Mouse (Mus musculus): Measurements from ENCODE around the gene Gbgt1.
"Not testable (repeated sequence)": the region's sequence is repeated elsewhere in the genome, so short reads cannot be mapped to it uniquely, and the experiment has no call there.

Gene Gbgt1

DNA sequence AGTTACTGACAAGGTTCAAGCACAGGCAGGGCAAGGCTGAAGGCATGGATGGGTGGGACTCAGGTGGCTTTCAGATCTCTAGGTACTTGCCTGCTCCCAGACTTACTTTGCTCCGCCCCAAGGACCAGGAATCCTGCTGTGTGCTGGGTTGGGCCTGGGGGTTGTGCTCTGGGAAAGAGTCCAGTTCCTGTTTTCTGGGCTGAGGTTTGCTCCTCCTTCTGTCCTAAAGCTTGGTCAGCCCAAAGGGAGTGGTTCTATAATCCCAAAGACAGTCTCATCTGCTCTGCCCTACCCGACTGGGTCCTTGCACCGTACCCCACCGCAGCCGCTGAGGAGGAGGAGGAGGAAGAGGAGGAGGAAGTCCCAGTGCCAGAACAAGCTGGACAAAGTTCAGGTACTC, at the start of gene Gbgt1:
Gene Gbgt1 (plus strand): TSS at position 221 of the 400 bp plus-strand sequence.
- DNase-seq, result no peak

DNA sequence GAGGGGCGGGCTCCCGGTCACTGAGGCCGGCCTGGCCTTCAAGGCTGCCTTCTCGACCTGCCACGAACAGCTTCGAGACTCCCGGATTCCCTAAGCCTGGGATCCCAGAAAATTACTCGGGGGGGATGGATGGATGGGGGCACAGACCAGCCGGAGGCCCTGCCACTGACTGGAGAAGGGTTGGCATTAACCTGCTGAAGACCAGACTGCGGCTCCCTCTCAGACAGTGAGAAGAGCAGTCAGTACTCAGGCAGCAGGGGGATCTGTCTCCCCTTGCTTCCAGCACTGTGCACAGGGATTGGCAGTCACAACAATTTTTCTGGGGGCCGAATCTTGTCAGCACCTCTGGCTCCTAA, 49.4 kb upstream of the Gbgt1 start:
- peak in 1 of 2 experiments; percentile 25 for DNase-seq

DNA sequence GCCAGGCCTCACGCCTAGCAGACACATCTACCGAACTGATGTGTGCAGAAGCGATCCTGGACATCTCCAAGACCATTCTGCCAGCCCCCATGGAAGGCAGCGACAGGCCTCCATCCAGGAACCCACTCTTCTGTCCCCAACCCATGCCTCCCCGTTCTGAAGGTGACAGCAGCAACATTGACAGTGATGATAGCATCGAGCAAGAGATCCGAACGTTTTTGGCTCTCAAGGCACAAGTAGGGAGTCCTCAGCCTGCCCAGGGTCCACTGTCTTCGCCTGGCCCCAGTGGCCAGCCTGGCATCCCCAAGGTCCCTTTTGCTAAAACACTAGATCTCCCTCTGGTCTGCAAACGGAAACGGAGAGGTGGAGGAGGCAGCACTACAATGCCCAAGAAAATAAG, 45.0 kb upstream of the Gbgt1 start:
- DNase-seq, result no peak

DNA sequence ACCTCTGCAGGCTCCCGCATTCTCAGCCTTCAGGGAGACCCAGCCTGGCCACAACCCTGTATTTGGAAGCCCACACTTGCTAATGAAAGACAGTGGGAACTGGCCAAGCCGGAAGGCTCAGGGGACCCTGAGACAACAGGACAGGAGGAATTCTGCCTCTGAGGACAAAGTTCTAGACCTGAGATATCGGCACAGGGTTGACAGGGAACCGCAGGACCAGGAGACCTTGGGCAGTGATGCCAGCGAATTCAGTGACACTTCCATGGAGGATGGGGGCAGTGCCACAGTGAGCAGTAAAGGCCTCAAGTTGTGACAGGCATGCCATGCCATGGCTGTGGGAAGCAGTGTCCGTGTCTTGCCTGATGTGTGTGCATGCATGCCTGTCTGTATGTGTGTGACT, 43.2 kb upstream of the Gbgt1 start:
- DNase-seq, result no peak

DNA sequence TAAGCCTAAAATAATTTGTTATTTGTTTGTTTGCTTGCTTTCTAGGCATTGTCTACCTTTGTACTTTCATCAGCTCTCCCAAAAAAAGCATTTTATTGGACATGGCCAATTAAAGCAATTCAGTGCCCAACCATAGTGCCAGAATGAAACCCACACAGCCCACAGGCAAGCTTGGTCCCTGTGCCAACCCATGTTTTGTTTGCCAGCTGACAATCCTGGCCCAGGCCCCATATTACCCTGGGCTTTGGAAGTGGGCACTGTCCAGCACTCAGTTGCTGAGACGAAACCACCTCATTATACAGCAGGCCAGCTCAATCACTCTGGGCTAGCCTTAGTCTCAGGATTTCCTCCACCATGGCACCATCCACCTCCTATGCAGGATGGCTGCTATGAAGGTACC, 40.1 kb upstream of the Gbgt1 start:
- DNase-seq, result no peak

DNA sequence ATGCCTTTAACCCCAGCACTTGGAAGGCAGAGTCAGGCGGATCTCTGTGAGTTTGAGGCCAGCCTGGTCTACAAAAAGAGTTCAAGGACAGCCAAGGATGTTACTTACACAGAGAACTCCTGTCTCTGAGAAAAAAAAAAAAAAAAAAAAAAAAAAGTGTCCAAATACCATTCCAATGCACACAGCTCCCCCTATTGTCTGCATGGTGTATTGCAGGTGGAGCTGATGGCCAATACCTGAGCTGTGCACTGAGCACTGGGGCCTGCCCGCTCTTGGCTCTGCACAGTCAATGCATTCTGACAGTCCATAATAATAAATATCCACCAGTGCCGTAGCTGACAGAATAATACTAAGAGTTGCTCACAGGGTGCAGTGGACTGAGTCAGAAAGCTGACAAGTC, 32.8 kb upstream of the Gbgt1 start:
- peak; percentile 74 to 78 for DNase-seq

DNA sequence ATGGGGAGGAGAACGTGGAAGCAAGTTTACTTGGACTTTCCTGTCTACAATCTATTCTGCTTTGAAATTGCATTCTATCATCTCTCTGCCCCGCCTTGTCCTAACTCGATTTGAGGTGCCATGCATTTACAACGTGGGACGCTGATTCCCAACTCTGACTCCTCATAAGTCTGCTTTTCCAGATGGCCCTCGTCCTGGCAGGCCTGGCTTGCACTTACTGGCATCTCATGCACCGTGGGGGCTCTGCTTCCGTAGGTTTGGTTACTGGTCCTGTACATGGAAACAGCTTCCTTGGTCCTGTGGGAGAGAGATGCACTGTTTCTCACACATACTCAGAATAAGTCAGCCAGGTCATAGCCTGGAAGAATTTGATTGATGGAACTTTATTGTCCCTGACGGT, 31.8 kb upstream of the Gbgt1 start:
- DNase-seq, result no peak

DNA sequence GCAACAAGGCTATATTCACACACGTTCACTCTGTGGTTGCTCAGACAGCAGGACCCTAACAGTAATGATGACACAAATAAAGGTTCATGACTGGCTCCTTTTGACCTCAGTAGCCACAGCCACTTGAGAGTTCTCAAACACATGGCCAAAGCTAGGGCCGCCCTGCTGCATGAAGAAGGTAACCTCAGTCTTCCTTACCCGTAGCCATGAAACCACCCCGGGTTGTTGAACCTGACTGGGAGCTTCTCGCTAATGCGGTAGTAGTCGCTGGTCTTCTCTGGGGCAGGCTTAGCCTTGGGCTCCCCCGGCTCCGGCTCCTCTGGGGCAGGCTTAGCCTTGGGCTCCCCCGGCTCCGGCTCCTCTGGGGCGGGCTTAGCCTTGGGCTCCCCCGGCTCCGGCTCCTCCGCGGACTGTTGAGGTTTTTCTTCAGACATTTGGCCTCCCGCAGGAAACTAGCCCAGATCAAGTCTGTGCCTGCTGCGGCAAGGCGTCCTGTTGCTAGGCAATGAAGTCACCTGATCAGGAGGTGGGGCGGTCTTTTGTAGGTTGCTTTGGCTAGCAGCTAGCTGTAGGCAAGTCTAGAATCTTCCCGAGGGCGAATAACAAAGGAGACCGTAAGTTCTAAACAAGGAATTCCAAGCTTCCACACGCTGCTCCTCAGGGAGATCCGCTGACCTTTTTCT, 30.7 kb upstream of the Gbgt1 start, which contains the start of gene 1700007K13Rik:
Gene 1700007K13Rik (minus strand): TSS at position 497 of the 683 bp plus-strand sequence.
- peak; percentile 79 to 91 for DNase-seq

DNA sequence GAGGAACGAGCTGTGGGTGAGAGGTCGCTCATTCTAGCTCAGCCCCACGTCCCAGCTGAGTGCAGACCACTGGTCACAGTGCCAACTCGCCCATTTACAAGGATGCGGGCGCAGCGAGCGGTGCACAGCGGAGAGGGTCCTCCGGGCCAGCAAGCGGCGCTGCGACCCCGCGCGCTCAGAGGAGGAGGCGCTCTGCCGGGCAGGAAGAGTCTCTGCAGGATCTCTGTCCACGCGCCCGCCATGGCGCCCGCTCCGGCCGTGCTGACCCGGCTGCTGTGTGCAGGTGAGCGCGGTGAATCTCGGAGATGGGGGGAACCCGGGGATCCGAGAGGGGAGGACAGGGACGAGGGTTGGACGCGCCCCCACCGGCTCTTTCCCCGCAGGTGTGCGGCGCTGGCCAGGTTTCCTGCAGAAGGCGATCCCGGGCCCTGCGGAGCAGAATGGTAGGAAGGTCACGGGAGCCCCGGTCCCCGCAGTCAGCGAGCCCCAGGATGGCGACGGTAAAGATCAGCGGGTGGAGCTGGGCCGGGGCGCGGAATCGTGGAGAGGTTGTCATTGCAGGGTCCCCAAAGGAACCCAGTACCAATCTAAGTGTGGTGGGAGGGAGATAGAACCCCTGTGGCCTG, 28.7 kb upstream of the Gbgt1 start, which contains the start of gene Mrps2:
Gene Mrps2 (plus strand): TSS at position 207 of the 626 bp plus-strand sequence.
- peak; percentile 87 to 92 for DNase-seq

DNA sequence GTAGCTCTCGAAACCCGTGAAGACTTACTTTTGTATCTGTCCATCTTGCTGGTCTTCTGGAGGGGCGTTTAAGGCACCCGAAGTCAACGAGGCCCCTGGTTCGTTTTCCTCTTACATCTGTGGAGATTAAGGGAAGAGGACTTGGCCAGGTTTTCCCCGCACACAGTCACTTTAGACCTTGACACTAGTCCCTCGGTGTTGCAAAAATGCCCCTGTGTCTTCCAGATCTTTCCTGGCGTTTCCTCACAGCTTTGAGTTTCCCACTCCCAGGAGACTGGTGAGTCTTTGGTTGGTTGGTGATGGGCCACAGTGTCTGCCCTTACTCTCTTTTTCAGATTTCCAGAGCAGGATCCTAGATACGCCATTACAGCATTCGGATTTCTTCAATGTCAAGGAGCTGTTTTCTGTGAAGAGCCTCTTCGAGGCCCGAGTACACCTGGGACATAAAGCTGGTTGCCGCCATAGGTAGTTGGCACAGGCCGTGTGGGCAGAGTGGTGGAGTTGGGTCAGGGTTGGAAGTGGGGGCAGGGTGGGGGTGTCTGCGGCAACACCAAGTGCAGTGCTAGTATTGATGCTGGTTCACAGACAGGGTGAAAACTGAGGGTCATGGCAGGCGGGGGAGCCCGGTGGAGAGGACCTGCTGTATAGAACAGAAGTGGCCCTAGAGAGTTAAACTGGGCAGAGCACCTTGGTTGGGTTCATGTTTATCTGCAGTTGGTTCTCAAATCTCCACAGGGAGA, 28.0 kb upstream of the Gbgt1 start:
- no peak for DNase-seq

DNA sequence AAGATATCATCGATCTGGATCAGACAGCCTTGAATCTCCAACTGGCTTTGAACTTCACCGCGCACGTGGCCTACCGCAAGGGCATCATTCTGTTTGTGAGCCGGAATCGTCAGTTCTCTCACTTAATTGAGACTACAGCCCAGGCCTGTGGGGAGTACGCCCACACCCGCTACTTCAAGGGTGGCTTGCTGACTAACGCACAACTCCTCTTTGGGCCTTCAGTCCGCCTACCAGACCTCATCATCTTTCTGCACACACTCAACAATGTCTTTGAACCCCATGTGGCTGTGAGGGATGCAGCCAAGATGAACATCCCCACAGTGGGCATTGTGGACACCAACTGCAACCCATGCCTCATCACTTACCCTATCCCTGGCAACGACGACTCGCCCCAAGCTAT, 27.2 kb upstream of the Gbgt1 start:
- no peak for DNase-seq

DNA sequence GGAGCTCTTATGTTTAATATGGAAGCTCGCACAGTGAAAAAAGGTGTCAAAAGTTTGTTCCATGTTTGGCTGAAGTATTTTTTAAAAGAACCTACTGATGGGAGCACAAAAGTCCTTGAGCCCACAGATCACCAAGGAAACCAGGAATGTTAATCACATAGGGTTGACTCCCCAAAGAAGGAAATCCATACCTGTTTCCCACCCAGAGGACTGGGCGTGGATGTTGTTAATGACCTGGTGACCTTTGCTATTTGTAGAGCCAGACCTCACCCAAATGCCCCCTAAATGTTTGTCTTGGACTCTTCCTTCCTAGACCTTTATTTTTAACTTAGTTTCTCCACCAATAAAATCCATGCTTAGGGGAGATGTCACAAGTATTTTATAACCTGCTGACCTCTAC, 26.1 kb upstream of the Gbgt1 start:
- no peak for DNase-seq

DNA sequence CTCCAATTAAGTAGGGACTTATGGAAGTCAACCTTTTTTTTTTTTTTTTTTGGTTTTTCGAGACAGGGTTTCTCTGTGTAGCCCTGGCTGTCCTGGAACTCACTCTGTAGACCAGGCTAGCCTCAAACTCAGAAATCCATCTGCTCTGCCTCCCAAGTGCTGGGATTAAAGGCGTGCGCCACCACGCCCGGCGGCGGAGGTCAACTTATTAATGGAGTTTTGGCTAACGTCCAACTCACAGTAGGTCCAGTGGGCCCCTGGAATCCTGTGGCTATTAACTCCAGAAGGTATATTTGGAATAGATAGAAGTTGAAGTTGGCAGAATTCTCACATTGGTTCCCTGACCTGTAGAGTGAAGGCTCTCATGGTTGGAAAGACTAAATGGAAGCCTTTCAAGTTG, 24.7 kb upstream of the Gbgt1 start:
- DNase-seq, result not testable (repeated sequence)

DNA sequence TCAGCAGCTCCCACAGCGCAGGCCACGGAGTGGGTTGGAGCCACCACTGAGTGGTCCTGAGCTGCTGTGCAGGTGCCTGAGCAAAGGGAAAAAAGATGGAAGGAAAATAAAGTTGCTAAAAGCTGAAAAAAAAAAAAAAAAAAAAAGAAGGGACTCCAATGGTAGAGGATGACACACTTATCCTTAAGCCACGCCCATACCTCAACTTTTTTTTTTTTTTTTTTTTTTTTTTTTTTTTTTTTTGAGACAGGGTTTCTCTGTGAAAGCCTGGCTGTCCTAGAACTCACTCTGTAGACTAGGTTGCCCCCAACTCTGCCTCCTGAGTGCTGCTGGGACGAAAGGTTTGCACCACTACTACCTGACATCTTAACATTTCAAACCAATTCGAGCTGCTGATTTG, 18.7 kb upstream of the Gbgt1 start:
- not testable (repeated sequence) for DNase-seq

DNA sequence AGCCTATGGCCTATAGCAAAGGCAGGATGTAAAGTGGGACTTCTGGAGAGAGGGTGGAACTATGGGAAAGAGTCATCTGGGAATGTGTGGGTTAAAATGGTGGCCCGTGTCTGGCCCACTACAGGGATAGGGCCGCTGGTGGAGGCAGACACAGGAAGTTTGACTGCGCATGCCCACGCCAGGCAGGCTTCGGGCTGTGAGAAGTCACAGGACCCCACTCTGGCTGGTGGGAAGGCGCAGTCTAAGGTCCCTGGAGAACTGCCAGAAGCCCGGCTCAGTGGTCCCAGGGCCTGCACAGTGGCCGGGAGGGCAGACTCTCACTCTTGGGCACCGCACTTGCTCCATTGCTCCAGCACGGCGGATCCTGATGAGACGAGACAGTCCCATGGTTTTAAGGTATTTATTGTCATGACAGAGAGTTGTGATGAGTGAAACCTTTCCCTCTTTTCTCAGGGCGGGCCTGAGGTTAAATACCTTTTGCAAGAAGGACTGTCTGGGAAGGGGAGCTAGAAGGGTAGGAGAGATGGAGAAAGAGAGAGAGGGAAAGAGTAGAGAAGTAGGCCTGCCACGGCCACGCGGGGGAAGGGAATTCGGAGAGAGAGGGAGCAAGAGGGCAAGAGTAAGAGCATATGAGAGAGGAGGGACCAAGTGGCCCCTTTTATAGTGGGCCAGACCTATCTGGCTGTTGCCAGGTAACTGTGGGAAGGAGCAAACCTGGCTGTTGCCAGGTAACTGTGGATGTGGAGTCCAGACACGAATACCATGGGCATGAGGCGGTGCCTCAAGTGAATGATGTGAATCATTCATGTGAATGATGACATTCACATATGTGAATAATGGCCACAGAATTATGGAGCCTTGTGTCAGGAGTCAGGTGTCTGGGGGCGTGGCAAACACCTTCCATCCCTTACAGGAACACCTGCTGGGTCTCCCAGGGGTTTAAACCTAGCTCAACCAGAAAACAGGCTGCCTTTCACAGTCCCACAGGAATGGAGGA, 17.2 kb upstream of the Gbgt1 start:
- DNase-seq, result no peak

DNA sequence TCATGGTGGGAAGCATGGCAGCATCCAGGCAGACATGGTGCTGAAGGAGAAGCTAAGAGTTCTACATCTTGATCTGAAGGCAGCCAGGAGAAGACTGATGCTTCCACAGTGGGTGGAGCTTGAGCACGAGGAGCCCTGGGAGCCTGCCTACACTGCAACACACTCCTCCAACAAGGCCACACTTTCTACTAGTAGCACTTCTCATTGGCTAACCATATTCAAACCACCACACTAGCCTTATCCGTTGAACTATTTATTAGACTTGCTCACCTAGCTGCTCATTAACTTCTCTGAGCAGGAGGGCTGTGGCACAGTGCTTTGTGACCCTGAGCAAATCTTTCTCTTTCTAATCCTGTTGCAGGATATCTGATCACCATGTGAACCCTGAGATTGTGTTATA, 12.8 kb upstream of the Gbgt1 start:
- no peak for DNase-seq

DNA sequence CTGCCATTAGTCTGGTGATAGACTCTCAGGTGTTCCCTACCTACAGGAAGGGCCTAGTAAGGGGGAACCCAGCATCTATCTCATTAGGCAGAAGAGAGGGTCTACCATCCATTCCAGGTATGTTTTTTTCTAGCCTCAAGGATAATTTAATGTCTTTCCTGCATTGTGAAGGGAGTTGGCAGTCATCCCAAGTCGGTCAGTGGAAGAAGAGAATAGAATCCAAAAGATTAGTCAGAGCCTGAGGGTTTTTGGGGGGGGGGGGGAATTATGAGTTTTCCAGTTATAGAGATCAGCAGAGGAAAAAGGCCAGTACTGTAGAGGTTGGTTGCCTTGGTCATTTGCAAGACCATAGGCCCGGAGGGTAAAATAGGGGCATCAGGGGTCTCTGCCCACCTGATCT, 2.2 kb upstream of the Gbgt1 start:
- DNase-seq, result no peak

DNA sequence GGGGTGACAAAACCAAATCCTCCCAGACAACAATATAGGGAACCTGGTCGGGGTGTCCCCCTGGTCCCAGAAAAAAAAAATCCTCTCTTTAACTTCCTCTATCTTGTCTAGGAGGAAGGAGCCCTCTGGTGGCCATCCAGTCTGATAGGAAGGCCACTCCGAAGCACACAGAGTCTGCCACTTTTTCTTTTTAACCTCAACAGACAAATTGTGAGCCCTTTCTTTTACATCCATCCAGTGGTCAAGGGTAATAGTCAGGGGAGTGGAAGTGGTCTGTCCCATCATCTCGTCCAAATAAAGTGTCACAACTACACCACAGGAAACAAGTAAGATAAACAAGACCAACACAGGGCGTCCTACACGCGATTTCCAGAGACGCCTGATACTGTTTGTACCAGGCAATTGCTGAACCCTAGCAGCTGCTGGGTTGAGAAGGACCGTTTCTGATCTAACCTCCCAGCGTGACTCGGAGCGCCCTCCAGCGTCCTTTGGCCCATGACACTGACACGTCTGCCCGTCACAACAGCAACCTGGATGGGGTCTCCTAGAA, 1.4 kb upstream of the Gbgt1 start:
- peak in 1 of 2 experiments; percentile 10 for DNase-seq

DNA sequence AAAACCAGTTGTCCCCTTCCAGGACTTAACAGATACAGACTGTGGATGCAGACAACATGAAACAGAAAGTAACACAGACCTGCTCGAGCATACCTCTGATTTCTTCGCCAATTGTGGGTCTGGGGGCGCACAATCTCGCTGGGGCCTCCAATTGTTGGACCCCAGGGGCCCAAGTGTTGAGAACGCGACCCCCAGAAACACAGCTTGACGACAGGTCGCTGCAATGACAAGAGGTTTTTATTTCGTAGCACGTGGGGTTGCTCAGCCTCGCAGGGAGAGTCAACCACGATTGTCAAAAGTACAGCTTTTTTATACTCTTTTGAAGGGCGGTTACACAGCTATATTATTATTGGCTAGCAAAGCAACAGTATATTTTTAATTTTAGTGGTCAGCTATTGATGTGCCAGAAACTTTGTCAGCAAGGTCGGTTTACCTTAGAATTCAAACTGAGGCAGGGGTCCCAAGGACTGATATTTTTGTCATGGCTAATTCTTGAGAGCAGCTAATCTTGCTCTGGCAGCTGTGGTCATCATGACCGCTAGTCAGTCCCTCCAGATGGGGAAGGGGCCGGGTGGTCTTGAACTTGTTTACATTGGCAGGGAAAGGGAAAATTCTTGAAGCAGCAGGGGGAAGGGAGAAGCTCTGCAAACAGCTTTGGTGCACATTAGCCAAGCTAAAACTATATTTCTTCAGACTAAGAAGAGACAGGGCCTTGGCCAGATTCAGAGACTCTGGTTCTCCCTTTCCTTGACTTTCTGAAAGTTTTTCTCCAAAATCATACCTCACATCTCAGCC, 693 bp upstream of the Gbgt1 start:
- DNase-seq, result no peak

DNA sequence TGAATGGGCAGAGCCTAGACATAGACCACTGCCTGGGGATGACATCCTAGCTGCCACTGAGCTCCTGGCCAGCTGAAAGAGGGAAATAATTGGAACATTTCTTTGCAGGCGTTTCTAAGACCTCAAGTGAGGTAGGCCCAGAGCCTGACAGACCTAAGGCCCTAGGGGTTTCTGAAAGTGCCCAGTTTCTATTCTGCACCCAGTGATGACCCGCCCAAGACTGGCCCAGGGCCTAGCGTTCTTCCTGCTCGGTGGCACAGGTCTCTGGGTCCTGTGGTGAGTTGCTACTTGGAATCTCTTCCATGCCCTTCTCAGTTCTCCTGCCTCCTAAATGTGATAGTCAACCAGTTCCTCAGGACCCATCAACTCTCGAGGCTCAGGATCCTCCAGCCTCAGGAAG, 870 bp downstream of the Gbgt1 start:
- no peak for DNase-seq

DNA sequence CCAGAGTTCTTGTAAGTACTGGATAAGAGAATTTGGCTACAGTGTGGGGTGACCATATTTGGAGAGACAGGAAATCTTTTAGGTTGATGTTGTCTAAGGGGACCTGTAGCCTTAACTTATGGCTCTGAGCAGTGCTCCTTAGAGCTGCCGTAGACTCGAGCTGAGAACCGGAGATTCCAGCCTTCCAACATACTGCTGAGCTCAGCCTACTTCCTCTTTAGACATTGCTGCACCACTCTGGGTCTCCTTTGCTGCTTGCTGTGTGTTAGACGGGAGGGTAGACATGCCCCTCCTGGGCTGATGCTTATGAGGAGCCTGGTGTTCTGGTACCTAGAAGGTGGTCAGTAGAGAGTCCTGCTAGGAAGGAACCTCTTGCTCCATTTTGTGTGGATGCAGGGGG, 1.7 kb downstream of the Gbgt1 start:
- no peak for DNase-seq

DNA sequence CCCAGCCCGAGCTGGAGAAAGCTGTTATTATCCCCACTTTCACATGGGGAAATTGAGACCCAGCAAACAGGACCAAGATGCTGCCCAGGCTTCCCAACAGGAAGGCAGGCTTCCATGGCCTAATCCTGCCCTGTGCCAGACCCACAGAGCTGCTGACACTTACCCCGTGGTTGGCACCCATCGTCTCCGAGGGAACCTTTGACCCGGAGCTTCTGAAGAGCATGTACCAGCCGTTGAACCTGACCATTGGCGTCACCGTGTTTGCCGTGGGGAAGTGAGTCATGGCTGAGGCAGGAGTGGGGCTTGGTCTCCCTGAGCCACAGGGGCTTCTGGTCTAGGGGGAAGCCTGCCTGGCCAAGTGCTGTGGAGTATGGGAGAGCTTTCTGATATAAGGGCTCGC, 6.3 kb downstream of the Gbgt1 start:
- no peak for DNase-seq
